Mouse (Mus musculus) lung, adult 2 months (tissue): ENCODE measurements at regions not wholly inside any gene's neighbourhood (a gene's known extent, or its start where the extent isn't known, plus 50 kb on each side); places are given as distances from the start of the nearest gene placed in this dataset.

Source experiments
- CTCF ChIP-seq: fragments of 200-500 bp; IDR thresholded peaks from 2 replicates; pipeline ENCODE4 v1.5.1; 2011; ENCODE audit warnings: mild to moderate bottlenecking, low read length, control low read depth; ENCODE audit not compliant: insufficient read depth
- POLR2A ChIP-seq: fragments of 200-500 bp; IDR thresholded peaks from 2 replicates; pipeline ENCODE4 v1.6.1; 2011; ENCODE audit warnings: low read depth, mild to moderate bottlenecking, control low read depth, low read length, borderline replicate concordance; ENCODE audit errors: extremely low read depth

GRCm38 (mm10) chr7:34493892-34494291, 100.8 kb upstream of the Lsm14a start:
- TF ChIP-seq POLR2A = no peak
- no peak for TF ChIP-seq CTCF
